Comparison of ENCODE assay signal across 8 mouse cellular contexts in the genomic region with DNA sequence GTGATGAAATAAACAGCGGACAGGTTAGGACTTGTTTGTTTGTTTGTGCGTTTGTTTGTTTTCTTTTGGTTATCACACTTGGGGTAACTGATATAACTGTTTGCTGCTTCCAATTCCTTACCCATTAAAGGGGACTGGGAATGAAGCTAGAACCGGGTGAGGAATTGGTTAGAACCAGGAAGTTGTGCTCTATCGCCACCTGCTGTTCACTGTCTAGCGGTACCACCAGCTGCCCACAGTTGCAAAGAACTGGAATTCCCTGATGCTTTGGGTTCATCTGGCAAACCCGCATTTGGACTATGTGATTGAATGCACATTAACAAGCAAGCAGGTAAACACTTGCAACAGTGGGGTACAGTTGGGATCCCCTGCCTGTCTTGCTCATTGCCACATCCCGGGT. TPM values are rescaled to one million over a fixed set of nuclear protein-coding genes. Genes with fewer than 3 reads are reported as not detected.
DNase-seq lines count a peak whose midpoint lies in the region; ATAC-seq and TF ChIP-seq lines count a peak whose summit lies in the region.
"Had no signal": no experiment of that assay in that cellular context is flagged by ENCODE, and none has a peak within 500 bp of the region (broad histone marks: within the 10 kb centered on the region; RNA-seq: fewer than 3 reads in every experiment).

No protein-coding gene starts in this region.

- no peak overlapping the region for H3K27ac ChIP-seq in bone marrow macrophage, adult 2 months (ENCODE audit: insufficient read depth, low read depth, low read length)
- no peak overlapping the region for H3K27ac ChIP-seq in forebrain, embryonic 14.5 days (ENCODE audit: low read depth, low read length)
- H3K27ac ChIP-seq in intestine, embryonic 16.5 days (ENCODE audit: low read length) = no peak overlapping the region
- no peak overlapping the region for H3K27ac ChIP-seq in limb, embryonic 11.5 days (replicated peaks; ENCODE audit: low read depth, low read length)
- H3K27ac ChIP-seq: limb, embryonic 13.5 days had no signal

- WGBS in forebrain, embryonic 14.5 days = 17% methylated on average over 7 of the region's 7 CpGs
- WGBS in intestine, embryonic 16.5 days = 22% methylated on average over 7 of the region's 7 CpGs
- 23% methylated on average over 7 of the region's 7 CpGs for WGBS in limb, embryonic 11.5 days

- H3K4me3 ChIP-seq in bone marrow macrophage, adult 2 months (ENCODE audit: insufficient read depth, low read length) = no peak overlapping the region
- H3K4me3 ChIP-seq in forebrain, embryonic 14.5 days (ENCODE audit: low read depth, low read length) = no peak overlapping the region
- H3K4me3 ChIP-seq in intestine, embryonic 16.5 days (ENCODE audit: low read length) = no peak overlapping the region
- no peak overlapping the region for H3K4me3 ChIP-seq in limb, embryonic 11.5 days (ENCODE audit: low read depth, low read length)
- H3K4me3 ChIP-seq: limb, embryonic 13.5 days had no signal

- H3K9me3 ChIP-seq in forebrain, embryonic 14.5 days (replicated peaks; ENCODE audit: control insufficient read depth, low read length) = no peaks in the 10 kb centered on the region
- H3K9me3 ChIP-seq in intestine, embryonic 16.5 days (ENCODE audit: control insufficient read depth, low read length) = 0 out of 2 replicates have a peak, but pooled peaks cover 3% of the 10 kb centered on the region
- H3K9me3 ChIP-seq in limb, embryonic 11.5 days (ENCODE audit: control insufficient read depth, low read length) = no peaks in the 10 kb centered on the region

- no peak for TF ChIP-seq POLR2A in bone marrow macrophage, adult 2 months (IDR thresholded peaks at IDR 0.05; ENCODE audit: borderline replicate concordance, low read depth, low read length)

- H3K27me3 ChIP-seq in forebrain, embryonic 14.5 days (replicated peaks; ENCODE audit: control insufficient read depth, insufficient read depth, low read length) = no peaks in the 10 kb centered on the region
- H3K27me3 ChIP-seq in intestine, embryonic 16.5 days (replicated peaks; ENCODE audit: control insufficient read depth, insufficient read depth, low read length) = no peaks in the 10 kb centered on the region
- H3K27me3 ChIP-seq in limb, embryonic 11.5 days (ENCODE audit: control insufficient read depth, insufficient read depth, low read length) = no peaks in the 10 kb centered on the region
- H3K27me3 ChIP-seq: limb, embryonic 13.5 days had no signal

- H3K4me1 ChIP-seq in bone marrow macrophage, adult 2 months (ENCODE audit: control insufficient read depth, insufficient read depth, low read length) = no peaks in the 10 kb centered on the region
- H3K4me1 ChIP-seq in forebrain, embryonic 14.5 days (ENCODE audit: control insufficient read depth, insufficient read depth, low read length) = no peaks in the 10 kb centered on the region
- no peaks in the 10 kb centered on the region for H3K4me1 ChIP-seq in intestine, embryonic 16.5 days (ENCODE audit: control insufficient read depth, insufficient read depth, low read length)
- no peaks in the 10 kb centered on the region for H3K4me1 ChIP-seq in limb, embryonic 11.5 days (ENCODE audit: control insufficient read depth, insufficient read depth, low read length)
- H3K4me1 ChIP-seq: limb, embryonic 13.5 days had no signal

- DNase-seq in A20 (ENCODE audit: low read depth, low spot score) = peak; percentile 47
- DNase-seq in CD4-positive helper T cell, adult 2 months (ENCODE audit: low read depth, low spot score) = peak; percentile 58
- peak; percentile 81 for DNase-seq in forebrain, embryonic 14.5 days (ENCODE audit: low spot score)
- peak; percentile 79 for DNase-seq in limb, embryonic 11.5 days (ENCODE audit: low spot score)
- DNase-seq in retina, embryonic 14.5 days (ENCODE audit: low spot score) = peak; percentile 90

- peak; percentile 58; the same call in 1 of the 2 replicates for ATAC-seq in forebrain, embryonic 14.5 days
- ATAC-seq in intestine, embryonic 16.5 days = peak; percentile 56; the same call in 1 of the 2 replicates
- ATAC-seq in limb, embryonic 11.5 days (ENCODE audit: insufficient number of reproducible peaks, low FRiP score, low TSS enrichment, low read depth) = no peak

- TF ChIP-seq CTCF in bone marrow macrophage, adult 2 months (IDR thresholded peaks at IDR 0.05; ENCODE audit: low read depth, low read length) = peak; percentile 40; the same call in 1 of the 2 replicates

- H3K36me3 ChIP-seq in forebrain, embryonic 14.5 days (ENCODE audit: control insufficient read depth, insufficient read depth, low read length) = no peaks in the 10 kb centered on the region
- H3K36me3 ChIP-seq in intestine, embryonic 16.5 days (ENCODE audit: control insufficient read depth, insufficient read depth, low read length) = no peaks in the 10 kb centered on the region
- H3K36me3 ChIP-seq in limb, embryonic 11.5 days (ENCODE audit: control insufficient read depth, insufficient read depth, low read length) = no peaks in the 10 kb centered on the region
- H3K36me3 ChIP-seq: limb, embryonic 13.5 days had no signal

- H3K9ac ChIP-seq in forebrain, embryonic 14.5 days (ENCODE audit: low read length) = no peak overlapping the region
- no peak overlapping the region for H3K9ac ChIP-seq in intestine, embryonic 16.5 days (ENCODE audit: low read depth, low read length)
- H3K9ac ChIP-seq in limb, embryonic 11.5 days (ENCODE audit: low read length) = no peak overlapping the region
- H3K9ac ChIP-seq: limb, embryonic 13.5 days had no signal

- H3K4me2 ChIP-seq in forebrain, embryonic 14.5 days (ENCODE audit: low read length) = no peak overlapping the region
- H3K4me2 ChIP-seq in intestine, embryonic 16.5 days (ENCODE audit: low read depth, low read length) = no peak overlapping the region
- H3K4me2 ChIP-seq in limb, embryonic 11.5 days (ENCODE audit: low read depth, severe bottlenecking) = no peak overlapping the region
- H3K4me2 ChIP-seq: limb, embryonic 13.5 days had no signal

RNA-seq across cellular contexts. Expression of gene Ccr8, which starts 6.8 kb away (rescaled TPM):
- polyA plus RNA-seq in bone marrow macrophage, adult 2 months (2012; ENCODE audit: insufficient read depth, insufficient read length, missing spikeins) = not detected in 2 replicates
- polyA plus RNA-seq in forebrain, embryonic 14.5 days (2014; fragmentation: Nextera tagmentation; extraction: Ambion mirVana) = not detected in 2 replicates
- 0.70 and 0.72 TPM in 2 replicates for polyA plus RNA-seq in intestine, embryonic 16.5 days (2015; fragmentation: Nextera tagmentation; extraction: Ambion mirVana)
- polyA plus RNA-seq in limb, embryonic 11.5 days (2014; fragmentation: Nextera tagmentation; extraction: Ambion mirVana) = not detected in 2 replicates

RNA-seq across cellular contexts. Expression of gene Slc25a38, which starts 11.5 kb away (rescaled TPM):
- polyA plus RNA-seq in bone marrow macrophage, adult 2 months (2012; ENCODE audit: insufficient read depth, insufficient read length, missing spikeins) = 18.5 and 18.7 TPM in 2 replicates
- 38.6 and 42.4 TPM in 2 replicates for polyA plus RNA-seq in forebrain, embryonic 14.5 days (2014; fragmentation: Nextera tagmentation; extraction: Ambion mirVana)
- polyA plus RNA-seq in intestine, embryonic 16.5 days (2015; fragmentation: Nextera tagmentation; extraction: Ambion mirVana) = 24.3 and 28.9 TPM in 2 replicates
- 38.7 and 40.1 TPM in 2 replicates for polyA plus RNA-seq in limb, embryonic 11.5 days (2014; fragmentation: Nextera tagmentation; extraction: Ambion mirVana)

RNA-seq across cellular contexts. Expression of gene Rpsa, which starts 28.8 kb away (rescaled TPM):
- polyA plus RNA-seq in bone marrow macrophage, adult 2 months (2012; ENCODE audit: insufficient read depth, insufficient read length, missing spikeins) = 1,167 and 1,228 TPM in 2 replicates
- polyA plus RNA-seq in forebrain, embryonic 14.5 days (2014; fragmentation: Nextera tagmentation; extraction: Ambion mirVana) = 1,255 and 1,755 TPM in 2 replicates
- polyA plus RNA-seq in intestine, embryonic 16.5 days (2015; fragmentation: Nextera tagmentation; extraction: Ambion mirVana) = 1,264 and 1,381 TPM in 2 replicates
- 1,600 and 1,665 TPM in 2 replicates for polyA plus RNA-seq in limb, embryonic 11.5 days (2014; fragmentation: Nextera tagmentation; extraction: Ambion mirVana)

RNA-seq across cellular contexts. Expression of gene Cx3cr1, which starts 29.0 kb away (rescaled TPM):
- 59.9 and 65.4 TPM in 2 replicates for polyA plus RNA-seq in bone marrow macrophage, adult 2 months (2012; ENCODE audit: insufficient read depth, insufficient read length, missing spikeins)
- polyA plus RNA-seq in forebrain, embryonic 14.5 days (2014; fragmentation: Nextera tagmentation; extraction: Ambion mirVana) = 2.5 and 3.9 TPM in 2 replicates
- polyA plus RNA-seq in intestine, embryonic 16.5 days (2015; fragmentation: Nextera tagmentation; extraction: Ambion mirVana) = 8.3 and 9.2 TPM in 2 replicates
- polyA plus RNA-seq in limb, embryonic 11.5 days (2014; fragmentation: Nextera tagmentation; extraction: Ambion mirVana) = 2.5 and 3.0 TPM in 2 replicates

RNA-seq across cellular contexts. Expression of gene Mobp, which starts 50.8 kb away (rescaled TPM):
- polyA plus RNA-seq in bone marrow macrophage, adult 2 months (2012; ENCODE audit: insufficient read depth, insufficient read length, missing spikeins) = not detected in 2 replicates
- polyA plus RNA-seq in forebrain, embryonic 14.5 days (2014; fragmentation: Nextera tagmentation; extraction: Ambion mirVana) = 0.17 and 0.20 TPM in 2 replicates
- polyA plus RNA-seq in intestine, embryonic 16.5 days (2015; fragmentation: Nextera tagmentation; extraction: Ambion mirVana) = not detected in 2 replicates
- not detected in 2 replicates for polyA plus RNA-seq in limb, embryonic 11.5 days (2014; fragmentation: Nextera tagmentation; extraction: Ambion mirVana)
- polyA plus RNA-seq: limb, embryonic 13.5 days had no signal
